Mouse (Mus musculus): Measurements from ENCODE around the gene Atxn7l1. TPM values are rescaled to one million over a fixed set of nuclear protein-coding genes. Genes with fewer than 3 reads are reported as not detected.

The Atxn7l1 gene
- polyA plus RNA-seq, 1 experiment from 2014 or later = 21.3 TPM

DNA sequence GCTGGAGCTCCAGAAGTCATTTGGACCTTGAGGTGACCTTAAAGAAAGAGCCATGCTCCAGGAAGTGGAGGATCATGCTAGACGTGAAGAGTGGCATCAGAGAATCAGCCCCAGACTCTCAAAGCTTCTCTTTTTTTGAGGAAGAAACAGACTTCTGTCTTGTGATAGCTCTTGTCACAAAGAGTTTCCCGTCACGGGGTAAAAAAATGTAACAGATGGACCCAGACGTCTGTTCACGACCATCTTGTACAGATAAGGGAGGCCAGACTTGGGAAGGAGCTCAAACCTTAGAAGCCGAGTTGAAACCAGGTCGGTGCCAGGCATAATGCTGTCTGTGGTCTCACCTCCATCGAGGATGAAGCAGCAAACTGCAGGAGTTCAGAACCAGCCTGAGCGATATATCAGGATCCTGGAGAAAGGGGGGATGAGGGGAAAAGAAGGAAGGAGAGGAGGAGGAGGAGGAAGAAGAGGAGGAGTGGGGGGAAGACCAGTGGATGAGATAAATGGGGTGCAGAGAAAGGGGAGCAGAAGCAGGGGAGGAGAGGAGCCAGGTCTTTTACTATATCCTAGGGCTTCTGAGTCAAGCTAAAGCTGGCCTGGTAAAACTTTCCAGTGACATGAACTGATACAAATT is 21.8 kb upstream of the Atxn7l1 start:
- 87% methylated on average over 9 of the region's 9 CpGs for WGBS
- Histone ChIP-seq H3K9me3 (ENCODE audit: control insufficient read depth, low read length) (no peaks in the 10 kb centered on the region), H3K4me2 (ENCODE audit: low read depth) (no peak overlapping the region), H3K36me3 (ENCODE audit: control insufficient read depth, insufficient read depth, low read length) (no peaks in the 10 kb centered on the region), H3K27ac (ENCODE audit: low read depth, low read length) (no peak overlapping the region), H3K27me3 (ENCODE audit: control insufficient read depth, insufficient read depth, low read length) (no peaks in the 10 kb centered on the region), H3K4me1 (ENCODE audit: control insufficient read depth, insufficient read depth, low read length) (no peaks in the 10 kb centered on the region), H3K4me3 (ENCODE audit: low read depth, low read length) (no peak overlapping the region), H3K9ac (ENCODE audit: low read length) (no peak overlapping the region)
- DNase-seq (ENCODE audit: low spot score) (no peak), ATAC-seq (ENCODE audit: insufficient read depth, low FRiP score, low TSS enrichment) (no peak)

DNA sequence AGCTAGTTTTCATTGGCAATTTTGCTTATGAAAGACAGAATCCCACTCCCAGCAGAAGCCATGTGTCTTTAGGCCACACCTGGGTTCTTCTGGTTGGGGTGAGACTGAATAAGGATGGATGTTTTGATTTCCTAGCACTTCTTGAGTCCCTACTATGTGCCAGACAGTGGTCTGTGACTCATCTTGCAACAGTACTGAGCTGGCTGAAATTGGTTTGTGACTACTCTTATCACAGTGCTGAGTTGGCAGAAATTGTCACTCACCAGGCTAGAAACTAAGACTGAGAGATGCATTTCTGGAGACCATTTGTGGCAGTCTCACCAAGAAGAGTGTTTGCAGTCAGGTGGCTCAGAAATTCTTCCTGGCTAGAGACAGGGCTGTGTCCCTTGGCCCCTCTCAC is 21.2 kb upstream of the Atxn7l1 start:
- no peaks in the 10 kb centered on the region for H3K4me1 ChIP-seq (ENCODE audit: control insufficient read depth, insufficient read depth, low read length)
- ATAC-seq (ENCODE audit: insufficient read depth, low FRiP score, low TSS enrichment) = no peak
- H3K36me3 ChIP-seq (ENCODE audit: control insufficient read depth, insufficient read depth, low read length) = no peaks in the 10 kb centered on the region
- no peak overlapping the region for H3K27ac ChIP-seq (ENCODE audit: low read depth, low read length)
- DNase-seq (ENCODE audit: low spot score) = no peak
- no peak overlapping the region for H3K4me2 ChIP-seq (ENCODE audit: low read depth)
- H3K4me3 ChIP-seq (ENCODE audit: low read depth, low read length) = no peak overlapping the region
- H3K9me3 ChIP-seq (ENCODE audit: control insufficient read depth, low read length) = no peaks in the 10 kb centered on the region
- no peak overlapping the region for H3K9ac ChIP-seq (ENCODE audit: low read length)
- H3K27me3 ChIP-seq (ENCODE audit: control insufficient read depth, insufficient read depth, low read length) = no peaks in the 10 kb centered on the region

DNA sequence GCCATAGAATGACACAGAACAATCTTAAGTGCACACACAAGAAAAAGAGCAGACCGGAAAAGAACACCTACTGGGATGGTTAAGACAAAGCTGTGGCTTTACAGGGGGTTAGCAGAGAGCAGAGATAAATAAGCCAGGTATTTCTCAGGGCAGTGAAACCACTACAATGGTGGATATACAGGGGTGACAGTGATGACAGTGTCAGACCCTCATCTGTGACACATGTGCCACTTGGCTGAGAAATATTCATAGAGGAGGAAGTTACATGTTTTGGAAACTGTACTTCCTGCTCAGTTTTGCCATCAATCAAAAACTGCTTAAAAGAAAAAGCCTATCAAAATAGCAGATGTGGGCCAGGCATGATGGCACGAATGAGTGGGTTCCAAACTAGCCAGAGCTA is 19.4 kb upstream of the Atxn7l1 start:
- no peaks in the 10 kb centered on the region for H3K4me1 ChIP-seq (ENCODE audit: control insufficient read depth, insufficient read depth, low read length)
- WGBS = 80% methylated on average over 2 of the region's 2 CpGs
- no peaks in the 10 kb centered on the region for H3K27me3 ChIP-seq (ENCODE audit: control insufficient read depth, insufficient read depth, low read length)
- no peak overlapping the region for H3K4me3 ChIP-seq (ENCODE audit: low read depth, low read length)
- no peak overlapping the region for H3K9ac ChIP-seq (ENCODE audit: low read length)
- no peak overlapping the region for H3K27ac ChIP-seq (ENCODE audit: low read depth, low read length)
- no peaks in the 10 kb centered on the region for H3K36me3 ChIP-seq (ENCODE audit: control insufficient read depth, insufficient read depth, low read length)
- no peak overlapping the region for H3K4me2 ChIP-seq (ENCODE audit: low read depth)
- no peak for DNase-seq (ENCODE audit: low spot score)
- ATAC-seq (ENCODE audit: insufficient read depth, low FRiP score, low TSS enrichment) = no peak
- H3K9me3 ChIP-seq (ENCODE audit: control insufficient read depth, low read length) = no peaks in the 10 kb centered on the region

DNA sequence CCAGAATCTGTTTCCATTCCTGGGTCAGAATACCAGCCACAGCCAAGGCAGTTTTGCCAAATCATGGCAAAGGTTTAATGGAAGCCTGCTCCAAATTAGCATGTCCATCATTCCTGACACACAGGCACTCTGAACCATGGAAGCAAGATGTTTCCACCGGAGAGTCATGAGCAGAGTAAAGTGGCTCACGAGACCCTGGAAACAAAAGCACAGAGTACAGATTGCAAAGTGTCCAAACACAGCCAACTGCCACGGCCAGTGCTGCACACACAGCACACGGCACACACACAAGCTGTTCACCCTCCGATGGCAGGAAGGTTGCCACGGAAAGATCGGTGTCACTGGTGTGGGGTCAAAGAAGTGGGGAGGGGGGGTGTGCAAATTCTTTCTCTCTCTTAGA is 18.8 kb upstream of the Atxn7l1 start:
- Histone ChIP-seq H3K27ac (ENCODE audit: low read depth, low read length) (no peak overlapping the region), H3K9me3 (ENCODE audit: control insufficient read depth, low read length) (no peaks in the 10 kb centered on the region), H3K4me1 (ENCODE audit: control insufficient read depth, insufficient read depth, low read length) (no peaks in the 10 kb centered on the region), H3K27me3 (ENCODE audit: control insufficient read depth, insufficient read depth, low read length) (no peaks in the 10 kb centered on the region), H3K4me2 (ENCODE audit: low read depth) (no peak overlapping the region), H3K4me3 (ENCODE audit: low read depth, low read length) (no peak overlapping the region), H3K9ac (ENCODE audit: low read length) (no peak overlapping the region), H3K36me3 (ENCODE audit: control insufficient read depth, insufficient read depth, low read length) (no peaks in the 10 kb centered on the region)
- no peak for DNase-seq (ENCODE audit: low spot score)
- 71% methylated on average over 7 of the region's 7 CpGs for WGBS
- ATAC-seq (ENCODE audit: insufficient read depth, low FRiP score, low TSS enrichment) = no peak

DNA sequence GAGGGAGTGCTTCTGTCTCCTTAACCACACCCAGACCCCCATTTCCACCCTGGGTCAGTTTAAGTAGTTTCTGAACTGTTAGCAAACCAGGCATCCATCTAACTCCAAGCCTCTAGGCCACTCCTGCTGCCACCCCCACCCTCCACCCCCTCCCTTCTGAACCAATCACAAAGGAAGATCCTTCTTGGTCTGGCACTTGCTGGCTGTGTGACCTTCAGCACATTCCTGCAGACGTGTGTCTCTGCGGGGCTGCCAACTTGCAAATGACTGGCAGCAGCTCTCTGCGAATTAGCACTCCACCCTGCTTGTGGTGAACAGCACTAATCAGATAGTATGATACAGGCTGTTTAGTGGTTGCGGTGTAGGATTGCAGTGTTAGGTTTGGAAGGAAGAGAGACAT is 18.1 kb upstream of the Atxn7l1 start:
- Histone ChIP-seq H3K27ac (ENCODE audit: low read depth, low read length) (no peak overlapping the region), H3K4me2 (ENCODE audit: low read depth) (no peak overlapping the region), H3K9ac (ENCODE audit: low read length) (no peak overlapping the region), H3K4me3 (ENCODE audit: low read depth, low read length) (no peak overlapping the region), H3K36me3 (ENCODE audit: control insufficient read depth, insufficient read depth, low read length) (no peaks in the 10 kb centered on the region), H3K27me3 (ENCODE audit: control insufficient read depth, insufficient read depth, low read length) (no peaks in the 10 kb centered on the region), H3K4me1 (ENCODE audit: control insufficient read depth, insufficient read depth, low read length) (no peaks in the 10 kb centered on the region), H3K9me3 (ENCODE audit: control insufficient read depth, low read length) (no peaks in the 10 kb centered on the region)
- DNase-seq (ENCODE audit: low spot score) (no peak), ATAC-seq (ENCODE audit: insufficient read depth, low FRiP score, low TSS enrichment) (no peak)
- WGBS = 25% methylated on average over 4 of the region's 4 CpGs

DNA sequence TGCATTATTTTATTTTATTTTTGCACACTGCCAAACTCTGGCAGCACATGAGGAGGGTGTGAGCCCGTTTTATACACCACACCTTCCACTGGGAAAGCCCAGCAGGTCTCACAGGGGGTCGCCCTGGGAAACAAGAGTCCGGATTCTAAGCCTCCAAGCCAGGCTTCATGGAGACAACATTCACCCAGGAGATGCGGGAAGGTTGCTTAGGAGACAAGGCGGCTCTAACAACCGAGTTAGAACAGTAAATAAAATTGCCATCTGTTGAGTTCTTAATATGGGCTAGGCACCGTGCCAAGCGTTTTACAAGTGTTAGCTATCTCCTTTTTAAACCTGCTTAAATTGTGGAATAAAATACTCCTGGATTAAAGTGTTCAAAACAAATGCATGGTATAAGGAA is 17.1 kb upstream of the Atxn7l1 start:
- Histone ChIP-seq H3K4me2 (ENCODE audit: low read depth) (no peak overlapping the region), H3K27ac (ENCODE audit: low read depth, low read length) (no peak overlapping the region), H3K9me3 (ENCODE audit: control insufficient read depth, low read length) (no peaks in the 10 kb centered on the region), H3K9ac (ENCODE audit: low read length) (no peak overlapping the region), H3K36me3 (ENCODE audit: control insufficient read depth, insufficient read depth, low read length) (no peaks in the 10 kb centered on the region), H3K4me1 (ENCODE audit: control insufficient read depth, insufficient read depth, low read length) (no peaks in the 10 kb centered on the region), H3K27me3 (ENCODE audit: control insufficient read depth, insufficient read depth, low read length) (no peaks in the 10 kb centered on the region), H3K4me3 (ENCODE audit: low read depth, low read length) (no peak overlapping the region)
- no peak for ATAC-seq (ENCODE audit: insufficient read depth, low FRiP score, low TSS enrichment)
- 54% methylated on average over 8 of the region's 8 CpGs for WGBS
- no peak for DNase-seq (ENCODE audit: low spot score)

DNA sequence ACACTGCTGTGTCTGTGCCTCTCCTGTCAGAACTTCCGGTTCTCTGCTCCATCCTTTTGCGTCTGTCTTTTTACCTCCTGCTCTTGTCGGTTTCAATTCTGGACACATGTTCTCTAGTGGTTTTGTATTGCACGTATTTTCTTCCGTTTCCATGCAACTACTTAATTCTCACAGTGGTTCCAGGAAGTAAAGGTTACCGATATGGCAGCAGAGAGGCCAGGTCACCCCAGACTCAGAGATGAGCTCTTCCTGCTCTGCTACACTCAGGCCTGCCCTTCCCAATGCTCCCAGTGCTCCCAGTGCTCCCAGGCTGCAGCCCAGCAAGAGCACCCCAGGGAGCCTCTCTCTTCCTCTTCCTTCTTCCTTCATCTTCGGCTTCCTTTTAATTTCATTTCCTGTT is 15.7 kb upstream of the Atxn7l1 start:
- no peak overlapping the region for H3K27ac ChIP-seq (ENCODE audit: low read depth, low read length)
- no peaks in the 10 kb centered on the region for H3K9me3 ChIP-seq (ENCODE audit: control insufficient read depth, low read length)
- H3K9ac ChIP-seq (ENCODE audit: low read length) = no peak overlapping the region
- no peak overlapping the region for H3K4me2 ChIP-seq (ENCODE audit: low read depth)
- ATAC-seq (ENCODE audit: insufficient read depth, low FRiP score, low TSS enrichment) (no peak), DNase-seq (ENCODE audit: low spot score) (no peak)
- no peak overlapping the region for H3K4me3 ChIP-seq (ENCODE audit: low read depth, low read length)
- no peaks in the 10 kb centered on the region for H3K27me3 ChIP-seq (ENCODE audit: control insufficient read depth, insufficient read depth, low read length)
- H3K36me3 ChIP-seq (ENCODE audit: control insufficient read depth, insufficient read depth, low read length) = no peaks in the 10 kb centered on the region
- no peaks in the 10 kb centered on the region for H3K4me1 ChIP-seq (ENCODE audit: control insufficient read depth, insufficient read depth, low read length)
- WGBS = 80% methylated on average over 7 of the region's 7 CpGs

DNA sequence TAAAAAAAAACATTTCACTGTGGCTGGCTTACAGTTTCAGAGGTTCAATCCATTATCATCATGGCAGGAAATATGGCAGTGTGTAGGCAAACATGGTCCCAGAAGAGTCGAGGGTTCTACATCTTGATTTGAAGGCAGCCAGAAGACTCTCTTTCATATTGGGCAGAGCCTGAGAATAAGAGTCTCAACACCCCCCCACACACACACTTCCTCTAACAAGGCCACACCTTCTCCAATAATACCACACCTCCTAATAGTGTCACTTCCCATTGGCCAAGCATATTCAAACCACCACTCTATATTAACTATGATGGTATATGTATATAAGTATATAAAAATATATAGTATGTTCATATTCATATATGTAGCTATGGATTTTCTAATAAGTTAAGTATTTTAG is 9.6 kb upstream of the Atxn7l1 start:
- no peak overlapping the region for H3K4me2 ChIP-seq (ENCODE audit: low read depth)
- H3K27me3 ChIP-seq (ENCODE audit: control insufficient read depth, insufficient read depth, low read length) = no peaks in the 10 kb centered on the region
- no peaks in the 10 kb centered on the region for H3K4me1 ChIP-seq (ENCODE audit: control insufficient read depth, insufficient read depth, low read length)
- DNase-seq (ENCODE audit: low spot score) = no peak
- H3K27ac ChIP-seq (ENCODE audit: low read depth, low read length) = no peak overlapping the region
- WGBS = 83% methylated on average over 1 of the region's 1 CpGs
- H3K9me3 ChIP-seq (ENCODE audit: control insufficient read depth, low read length) = no peaks in the 10 kb centered on the region
- no peaks in the 10 kb centered on the region for H3K36me3 ChIP-seq (ENCODE audit: control insufficient read depth, insufficient read depth, low read length)
- H3K4me3 ChIP-seq (ENCODE audit: low read depth, low read length) = no peak overlapping the region
- no peak overlapping the region for H3K9ac ChIP-seq (ENCODE audit: low read length)
- no peak for ATAC-seq (ENCODE audit: insufficient read depth, low FRiP score, low TSS enrichment)

DNA sequence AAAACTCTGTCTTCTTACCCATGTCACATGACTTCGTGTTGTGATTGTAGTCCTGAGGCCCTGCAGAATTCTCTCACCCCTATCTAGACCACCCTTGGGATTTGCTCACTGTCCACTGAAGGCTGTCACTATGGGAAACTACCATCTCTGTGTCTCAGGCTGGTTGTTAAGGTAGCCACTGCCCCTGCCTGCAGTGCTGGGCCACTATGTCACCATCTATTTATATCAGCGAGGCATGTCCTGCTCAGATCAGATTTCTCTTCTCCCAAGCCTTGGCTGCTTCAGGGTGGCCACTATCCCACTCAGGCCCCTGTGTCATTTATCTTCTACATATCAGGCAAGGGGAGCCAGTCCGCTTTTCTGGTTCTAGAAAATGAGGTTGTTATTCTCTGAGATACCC is 8.4 kb upstream of the Atxn7l1 start:
- H3K27me3 ChIP-seq (ENCODE audit: control insufficient read depth, insufficient read depth, low read length) = no peaks in the 10 kb centered on the region
- whole genome bisulfite sequencing = 77% methylated on average over 3 of the region's 3 CpGs
- no peak for ATAC-seq (ENCODE audit: insufficient read depth, low FRiP score, low TSS enrichment)
- no peak overlapping the region for H3K9ac ChIP-seq (ENCODE audit: low read length)
- H3K9me3 ChIP-seq (ENCODE audit: control insufficient read depth, low read length) = no peaks in the 10 kb centered on the region
- no peak for DNase-seq (ENCODE audit: low spot score)
- H3K4me1 ChIP-seq (ENCODE audit: control insufficient read depth, insufficient read depth, low read length) = no peaks in the 10 kb centered on the region
- H3K36me3 ChIP-seq (ENCODE audit: control insufficient read depth, insufficient read depth, low read length) = no peaks in the 10 kb centered on the region
- no peak overlapping the region for H3K4me2 ChIP-seq (ENCODE audit: low read depth)
- no peak overlapping the region for H3K27ac ChIP-seq (ENCODE audit: low read depth, low read length)
- H3K4me3 ChIP-seq (ENCODE audit: low read depth, low read length) = no peak overlapping the region

Data from neural tube, embryonic 11.5 days (tissue).